Mouse (Mus musculus) stomach, postnatal 0 days (tissue): ENCODE measurements at regions not wholly inside any gene's neighbourhood (a gene's known extent, or its start where the extent isn't known, plus 50 kb on each side); places are given as distances from the start of the nearest gene placed in this dataset.

Source experiments
- CTCF ChIP-seq: IDR thresholded peaks from 2 replicates; pipeline ENCODE4 v1.5.1; 2016; ENCODE audit warnings: antibody characterized with exemption, low read depth, mild to moderate bottlenecking, moderate library complexity
- EP300 ChIP-seq: optimal IDR thresholded peaks from 2 replicates; pipeline ENCODE3; 2016; ENCODE audit warnings: antibody characterized with exemption

- TF ChIP-seq CTCF (no peak), EP300 (no peak)
Observed at GRCm38 (mm10) chr10:8969586-8969985, 83.7 kb upstream of the Sash1 start.
